Mouse (Mus musculus) stomach, postnatal 0 days (tissue): Measurements from ENCODE around the gene Mia.

Experiments
- CTCF ChIP-seq: IDR thresholded peaks from 2 replicates; pipeline ENCODE4 v1.5.1; 2016; ENCODE audit warnings: antibody characterized with exemption, low read depth, mild to moderate bottlenecking, moderate library complexity
- EP300 ChIP-seq: optimal IDR thresholded peaks from 2 replicates; pipeline ENCODE3; 2016; ENCODE audit warnings: antibody characterized with exemption

GRCm38 (mm10) chr7:27221939-27222338 lies 41.0 kb upstream of the Mia start:
- no peak for TF ChIP-seq CTCF
- no peak for TF ChIP-seq EP300
